Mouse (Mus musculus) mouse trophoblast stem cell (cell line): ENCODE data around the gene Ppm1g.

Source experiments
- in situ Hi-C, 2 experiments: fragments of 300-500 bp; cut with MseI, MboI; formaldehyde crosslinking; loops; 2 replicates in 1 of 2; 3 replicates in 1 of 2; pipeline ENCODE4 v1.15.1; 2025

Gene Ppm1g

GRCm38 (mm10) chr5:31219474-31219873 lies 1.0 kb downstream of the Ppm1g start:
- in situ Hi-C loops, result loop anchor here in 1 of 2 experiments (10.0 kb wide), 1 partner anchor 105 kb away; no protein-coding TSS in a partner anchor

GRCm38 (mm10) chr5:31219070-31219469 lies 1.4 kb downstream of the Ppm1g start:
- in situ Hi-C loops, result loop anchor here in 1 of 2 experiments (10.0 kb wide), 1 partner anchor 106 kb away; no protein-coding TSS in a partner anchor

- in situ Hi-C loops, result loop anchor here in 1 of 2 experiments (10.0 kb wide), 1 partner anchor 107 kb away; no protein-coding TSS in a partner anchor
Observed at GRCm38 (mm10) chr5:31218294-31218693, 2.2 kb downstream of the Ppm1g start.

GRCm38 (mm10) chr5:31216554-31216953 lies 3.9 kb downstream of the Ppm1g start:
- in situ Hi-C loops, result loop anchor here in 1 of 2 experiments (10.0 kb wide), 1 partner anchor 108 kb away; no protein-coding TSS in a partner anchor

GRCm38 (mm10) chr5:31204421-31204820 lies 16.1 kb downstream of the Ppm1g start:
- in situ Hi-C loops, result no loop called here

- in situ Hi-C loops, result no loop called here
Observed at GRCm38 (mm10) chr5:31203866-31204265, 16.6 kb downstream of the Ppm1g start.

GRCm38 (mm10) chr5:31202933-31203332 lies 17.6 kb downstream of the Ppm1g start:
- in situ Hi-C loops, result no loop called here

- in situ Hi-C loops, result no loop called here
Observed at GRCm38 (mm10) chr5:31201742-31202590, 18.5 kb downstream of the Ppm1g start, which contains the start of gene Zfp513. Zfp513 (minus strand) TSS chr5:31202303.

- in situ Hi-C loops, result no loop called here
Observed at GRCm38 (mm10) chr5:31201042-31201741, 19.3 kb downstream of the Ppm1g start.

GRCm38 (mm10) chr5:31200327-31200768 lies 20.1 kb downstream of the Ppm1g start:
- in situ Hi-C loops, result no loop called here

GRCm38 (mm10) chr5:31199893-31200292 lies 20.6 kb downstream of the Ppm1g start:
- in situ Hi-C loops, result no loop called here

GRCm38 (mm10) chr5:31199321-31199892 lies 21.1 kb downstream of the Ppm1g start:
- in situ Hi-C loops, result no loop called here

- in situ Hi-C loops, result no loop called here
Observed at GRCm38 (mm10) chr5:31198616-31199320, 21.7 kb downstream of the Ppm1g start.

GRCm38 (mm10) chr5:31198170-31198569 lies 22.3 kb downstream of the Ppm1g start:
- in situ Hi-C loops, result no loop called here

GRCm38 (mm10) chr5:31197072-31197471 lies 23.4 kb downstream of the Ppm1g start:
- in situ Hi-C loops, result no loop called here

- in situ Hi-C loops, result no loop called here
Observed at GRCm38 (mm10) chr5:31196207-31196606, 24.3 kb downstream of the Ppm1g start.

- in situ Hi-C loops, result no loop called here
Observed at GRCm38 (mm10) chr5:31195671-31196070, 24.8 kb downstream of the Ppm1g start.

- in situ Hi-C loops, result no loop called here
Observed at GRCm38 (mm10) chr5:31194486-31195485, 25.7 kb downstream of the Ppm1g start.

GRCm38 (mm10) chr5:31193631-31194281 lies 26.7 kb downstream of the Ppm1g start:
- in situ Hi-C loops, result no loop called here
